Mouse (Mus musculus): Measurements from ENCODE around the gene Sync. TPM values are rescaled to one million over a fixed set of nuclear protein-coding genes. Genes with fewer than 3 reads are reported as not detected.

Sync gene
- total RNA-seq, 2 experiments from 2014 or later, result 0.08 TPM; not detected in 1

DNA sequence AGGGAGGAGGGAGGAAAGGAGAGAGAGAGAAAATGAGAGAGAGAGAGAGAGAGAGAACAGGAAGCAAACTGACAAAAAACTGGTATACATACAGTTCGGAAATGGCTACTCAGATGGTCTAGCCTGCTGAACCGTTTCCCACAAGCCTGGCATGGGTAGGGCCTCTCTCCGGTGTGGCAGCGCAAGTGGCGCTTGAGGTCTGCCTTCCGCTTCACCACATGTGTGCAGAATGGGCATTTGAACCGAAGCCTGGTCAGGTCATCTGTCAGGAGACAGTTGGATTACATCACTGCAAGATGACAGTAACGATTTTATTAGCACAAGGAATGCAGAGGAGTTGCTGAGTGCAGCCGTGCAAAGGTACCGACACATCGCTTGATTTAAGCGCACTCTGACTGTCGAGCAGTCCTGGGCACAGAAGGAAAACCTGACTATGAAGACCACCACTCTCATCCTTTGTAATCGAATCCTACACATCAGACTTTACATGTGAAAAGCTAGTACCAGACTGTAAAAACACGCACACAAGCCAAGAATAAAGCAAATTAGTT, 70.3 kb downstream of the Sync start:
- peak; percentile 23; the same call in 1 of the 2 replicates for ATAC-seq (replicated peaks; ENCODE audit: poor library complexity)

Other genes starting within 250 kb of the Sync start
- 24.5 and 29.0 TPM in 2 replicates for gene Rnf19b, start 229.3 kb upstream of the Sync start, total RNA-seq (2015)
- gene Rnf19b, start 229.3 kb upstream of the Sync start, total RNA-seq (2017), result 44.3 and 49.5 TPM in 2 replicates
- 1.6 TPM in 1 of 2 replicates, not detected in the other for gene Tmem54, start 182.1 kb upstream of the Sync start, total RNA-seq (2015)
- 0.12 TPM in 1 of 2 replicates, not detected in the other for gene Tmem54, start 182.1 kb upstream of the Sync start, total RNA-seq (2017)
- gene Hpca, start 165.6 kb upstream of the Sync start, total RNA-seq (2015), result not detected in 2 replicates
- not detected in 2 replicates for gene Hpca, start 165.6 kb upstream of the Sync start, total RNA-seq (2017)
- not detected in 2 replicates for gene Fndc5, start 150.6 kb upstream of the Sync start, total RNA-seq (2015)
- gene Fndc5, start 150.6 kb upstream of the Sync start, total RNA-seq (2017), result not detected in 2 replicates
- gene S100pbp, start 97.9 kb upstream of the Sync start, total RNA-seq (2015), result 25.1 and 42.6 TPM in 2 replicates
- 13.2 and 23.5 TPM in 2 replicates for gene S100pbp, start 97.9 kb upstream of the Sync start, total RNA-seq (2017)
- gene Yars, start 97.9 kb upstream of the Sync start, total RNA-seq (2015), result 25.2 and 28.0 TPM in 2 replicates
- gene Yars, start 97.9 kb upstream of the Sync start, total RNA-seq (2017), result 55.3 and 60.7 TPM in 2 replicates
- gene C77080, start 26.2 kb upstream of the Sync start, total RNA-seq (2015), result 0.12 and 0.25 TPM in 2 replicates
- gene C77080, start 26.2 kb upstream of the Sync start, total RNA-seq (2017), result not detected in 2 replicates
- 233 and 259 TPM in 2 replicates for gene Rbbp4, start 47.8 kb downstream of the Sync start, total RNA-seq (2015)
- gene Rbbp4, start 47.8 kb downstream of the Sync start, total RNA-seq (2017), result 122 and 137 TPM in 2 replicates
- 81.4 and 89.6 TPM in 2 replicates for gene Zbtb8os, start 48.1 kb downstream of the Sync start, total RNA-seq (2015)
- gene Zbtb8os, start 48.1 kb downstream of the Sync start, total RNA-seq (2017), result 94.6 and 102 TPM in 2 replicates
- 2.1 and 2.6 TPM in 2 replicates for gene Zbtb8a, start 90.5 kb downstream of the Sync start, total RNA-seq (2015)
- 5.4 and 7.3 TPM in 2 replicates for gene Zbtb8a, start 90.5 kb downstream of the Sync start, total RNA-seq (2017)
- gene Zbtb8b, start 153.2 kb downstream of the Sync start, total RNA-seq (2015), result not detected in 2 replicates
- gene Zbtb8b, start 153.2 kb downstream of the Sync start, total RNA-seq (2017), result not detected in 2 replicates
- gene Bsdc1, start 174.0 kb downstream of the Sync start, total RNA-seq (2015), result 14.4 and 14.6 TPM in 2 replicates
- gene Bsdc1, start 174.0 kb downstream of the Sync start, total RNA-seq (2017), result 23.1 and 24.8 TPM in 2 replicates
- gene Tssk3, start 203.4 kb downstream of the Sync start, total RNA-seq (2015), result not detected in 2 replicates
- gene Tssk3, start 203.4 kb downstream of the Sync start, total RNA-seq (2017), result not detected in 2 replicates
- not detected in 2 replicates for gene Fam229a, start 203.6 kb downstream of the Sync start, total RNA-seq (2015)
- gene Fam229a, start 203.6 kb downstream of the Sync start, total RNA-seq (2017), result not detected in 2 replicates
- 56.8 and 62.3 TPM in 2 replicates for gene Marcksl1, start 226.0 kb downstream of the Sync start, total RNA-seq (2015)
- gene Marcksl1, start 226.0 kb downstream of the Sync start, total RNA-seq (2017), result 37.5 and 43.9 TPM in 2 replicates

All from megakaryocyte progenitor cell, adult 5-6 weeks (primary cell).